ENCODE assay signal across 11 mouse cellular contexts in the genomic region with DNA sequence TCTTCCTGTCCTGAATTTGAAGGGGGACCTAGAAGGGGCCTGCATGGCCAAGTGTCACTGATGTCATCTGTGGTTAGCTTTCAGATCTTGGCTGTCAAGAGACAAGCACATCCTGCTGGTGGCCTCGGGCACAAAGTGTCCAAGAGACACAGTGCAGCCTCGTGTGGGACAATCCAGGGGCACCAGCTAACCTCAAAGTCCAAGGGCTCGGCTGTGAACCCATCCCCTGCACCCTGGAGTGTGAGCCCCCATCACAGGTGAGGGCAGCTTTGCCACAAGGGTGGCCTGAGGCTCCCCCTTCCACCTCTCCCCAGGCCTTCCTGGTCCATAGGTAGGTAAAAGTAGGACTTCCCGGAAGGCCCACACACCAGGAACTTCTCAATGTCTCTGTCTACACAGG. TPM values are rescaled to one million over a fixed set of nuclear protein-coding genes. Genes with fewer than 3 reads are reported as not detected.
DNase-seq lines count a peak whose midpoint lies in the region; ATAC-seq lines count a peak whose summit lies in the region.
"Had no signal": no experiment of that assay in that cellular context is flagged by ENCODE, and none has a peak within 500 bp of the region (broad histone marks: within the 10 kb centered on the region; RNA-seq: fewer than 3 reads in every experiment).

No protein-coding gene starts in this region.

- H3K27me3 ChIP-seq in forebrain, embryonic 13.5 days, result peaks cover 68% of the 10 kb centered on the region
- H3K27me3 ChIP-seq in forebrain, embryonic 14.5 days (replicated peaks; ENCODE audit: control insufficient read depth, insufficient read depth, low read length), result peaks cover 36% of the 10 kb centered on the region

- H3K27ac ChIP-seq in forebrain, embryonic 13.5 days, result no peak overlapping the region
- H3K27ac ChIP-seq in forebrain, embryonic 14.5 days (ENCODE audit: low read depth, low read length), result no peak overlapping the region

- peak overlapping the region; percentile 61; the same call in 1 of the 2 replicates for H3K4me2 ChIP-seq in forebrain, embryonic 13.5 days
- H3K4me2 ChIP-seq in forebrain, embryonic 14.5 days (ENCODE audit: low read length), result no peak overlapping the region

- no peak overlapping the region for H3K4me3 ChIP-seq in forebrain, embryonic 13.5 days
- no peak overlapping the region for H3K4me3 ChIP-seq in forebrain, embryonic 14.5 days (ENCODE audit: low read depth, low read length)

- peaks cover 34% of the 10 kb centered on the region for H3K36me3 ChIP-seq in forebrain, embryonic 13.5 days (ENCODE audit: poor library complexity, severe bottlenecking)
- peaks cover 39% of the 10 kb centered on the region for H3K36me3 ChIP-seq in forebrain, embryonic 14.5 days (ENCODE audit: control insufficient read depth, insufficient read depth, low read length)

- no peak for ATAC-seq in forebrain, embryonic 13.5 days
- ATAC-seq in forebrain, embryonic 14.5 days, result no peak
- no peak for ATAC-seq in megakaryocyte-erythroid progenitor cell, adult 5-6 weeks (replicated peaks; ENCODE audit: low FRiP score, low TSS enrichment, poor library complexity, severe bottlenecking)

- H3K4me1 ChIP-seq in forebrain, embryonic 13.5 days, result peaks cover 11% of the 10 kb centered on the region
- peaks cover 4% of the 10 kb centered on the region; the same call in 1 of the 2 replicates for H3K4me1 ChIP-seq in forebrain, embryonic 14.5 days (ENCODE audit: control insufficient read depth, insufficient read depth, low read length)

- H3K9ac ChIP-seq in forebrain, embryonic 13.5 days, result no peak overlapping the region
- H3K9ac ChIP-seq in forebrain, embryonic 14.5 days (ENCODE audit: low read length), result no peak overlapping the region

- 61% methylated on average over 4 of the region's 4 CpGs for WGBS in forebrain, embryonic 13.5 days
- 74% methylated on average over 4 of the region's 4 CpGs for WGBS in forebrain, embryonic 14.5 days

- no peak for DNase-seq in forebrain, embryonic 14.5 days (ENCODE audit: low spot score)
- peak; percentile 2 to 8 for DNase-seq in layer of hippocampus, postnatal 25 days (ENCODE audit: extremely low spot score in 1 of 2, low spot score in 1 of 2)
- DNase-seq in layer of hippocampus, adult 11-12 months (ENCODE audit: low spot score), result no peak
- DNase-seq in urinary bladder, postnatal 25 days (ENCODE audit: low spot score), result peak; percentile 2
- no peak for DNase-seq in urinary bladder, postnatal 14 days (ENCODE audit: low spot score)
- DNase-seq in yolk sac, embryonic 10.5 days (ENCODE audit: low spot score), result no peak
- DNase-seq: heart, postnatal 36 days; lung, adult 18-20 months had no signal

- H3K9me3 ChIP-seq in forebrain, embryonic 13.5 days (replicated peaks), result no peaks in the 10 kb centered on the region
- no peaks in the 10 kb centered on the region for H3K9me3 ChIP-seq in forebrain, embryonic 14.5 days (replicated peaks; ENCODE audit: control insufficient read depth, low read length)

RNA-seq across cellular contexts. Expression of gene Nfic, which starts 8.1 kb away (rescaled TPM):
- 18.5 and 25.2 TPM in 2 replicates for polyA plus RNA-seq in forebrain, embryonic 13.5 days (2015; fragmentation: Nextera tagmentation; extraction: Ambion mirVana)
- 16.6 and 17.9 TPM in 2 replicates for polyA plus RNA-seq in forebrain, embryonic 14.5 days (2014; fragmentation: Nextera tagmentation; extraction: Ambion mirVana)
- 10 to 100 TPM; 59.5 to 66.8 TPM for total RNA-seq in layer of hippocampus, postnatal 25 days (2021)
- total RNA-seq in megakaryocyte-erythroid progenitor cell, adult 5-6 weeks (2014; fragmentation: Nextera tagmentation), result 10.6 and 15.9 TPM in 2 replicates
- total RNA-seq in megakaryocyte-erythroid progenitor cell, adult 5-6 weeks (2017), result 3.0 and 3.4 TPM in 2 replicates

RNA-seq across cellular contexts. Expression of gene Celf5, which starts 19.0 kb away (rescaled TPM):
- polyA plus RNA-seq in forebrain, embryonic 13.5 days (2015; fragmentation: Nextera tagmentation; extraction: Ambion mirVana), result 48.8 and 57.4 TPM in 2 replicates
- 57.9 and 69.6 TPM in 2 replicates for polyA plus RNA-seq in forebrain, embryonic 14.5 days (2014; fragmentation: Nextera tagmentation; extraction: Ambion mirVana)
- 100 to 1,000 TPM; 255 to 311 TPM for total RNA-seq in layer of hippocampus, postnatal 25 days (2021)
- 0.32 TPM in 1 of 2 replicates, not detected in the other for total RNA-seq in megakaryocyte-erythroid progenitor cell, adult 5-6 weeks (2014; fragmentation: Nextera tagmentation)
- 0.38 TPM in 1 of 2 replicates, not detected in the other for total RNA-seq in megakaryocyte-erythroid progenitor cell, adult 5-6 weeks (2017)
- total RNA-seq: gastrocnemius, postnatal 36 days had no signal

RNA-seq across cellular contexts. Expression of gene Ncln, which starts 32.7 kb away (rescaled TPM):
- 56.8 and 60.9 TPM in 2 replicates for polyA plus RNA-seq in forebrain, embryonic 13.5 days (2015; fragmentation: Nextera tagmentation; extraction: Ambion mirVana)
- polyA plus RNA-seq in forebrain, embryonic 14.5 days (2014; fragmentation: Nextera tagmentation; extraction: Ambion mirVana), result 36.8 and 52.0 TPM in 2 replicates
- 10 to 100 TPM; 83.0 to 94.6 TPM for total RNA-seq in layer of hippocampus, postnatal 25 days (2021)
- total RNA-seq in megakaryocyte-erythroid progenitor cell, adult 5-6 weeks (2014; fragmentation: Nextera tagmentation), result 91.4 and 117 TPM in 2 replicates
- 42.4 and 71.2 TPM in 2 replicates for total RNA-seq in megakaryocyte-erythroid progenitor cell, adult 5-6 weeks (2017)

RNA-seq across cellular contexts. Expression of gene S1pr4, which starts 36.4 kb away (rescaled TPM):
- 0.52 and 0.53 TPM in 2 replicates for polyA plus RNA-seq in forebrain, embryonic 13.5 days (2015; fragmentation: Nextera tagmentation; extraction: Ambion mirVana)
- polyA plus RNA-seq in forebrain, embryonic 14.5 days (2014; fragmentation: Nextera tagmentation; extraction: Ambion mirVana), result 0.26 and 0.53 TPM in 2 replicates
- under 1 TPM; 0.35 to 0.54 TPM for total RNA-seq in layer of hippocampus, postnatal 25 days (2021)
- total RNA-seq in megakaryocyte-erythroid progenitor cell, adult 5-6 weeks (2014; fragmentation: Nextera tagmentation), result 19.0 and 22.2 TPM in 2 replicates
- 17.2 and 18.9 TPM in 2 replicates for total RNA-seq in megakaryocyte-erythroid progenitor cell, adult 5-6 weeks (2017)

Comparison
In these comparisons a context has a peak if more than half of its experiments do, and no peak if none do; other contexts are left out.
1. DNase-seq: peak in layer of hippocampus, postnatal 25 days (2 of 2) and urinary bladder, postnatal 25 days (single experiment); none in forebrain, embryonic 14.5 days (single experiment), layer of hippocampus, adult 11-12 months (single experiment), urinary bladder, postnatal 14 days (single experiment) and yolk sac, embryonic 10.5 days (single experiment).
2. RNA of gene Celf5, which starts 19.0 kb away (total RNA-seq): 255 to 311 TPM in layer of hippocampus, postnatal 25 days; 0.32 to 0.38 TPM in megakaryocyte-erythroid progenitor cell, adult 5-6 weeks; every median in the first group is over 100 times any median in the second.